Mouse (Mus musculus): Measurements from ENCODE around the gene Fcrlb. TPM values are rescaled to one million over a fixed set of nuclear protein-coding genes. Genes with fewer than 3 reads are reported as not detected.

Gene Fcrlb
- polyA plus RNA-seq, 1 experiment, result not detected

DNA sequence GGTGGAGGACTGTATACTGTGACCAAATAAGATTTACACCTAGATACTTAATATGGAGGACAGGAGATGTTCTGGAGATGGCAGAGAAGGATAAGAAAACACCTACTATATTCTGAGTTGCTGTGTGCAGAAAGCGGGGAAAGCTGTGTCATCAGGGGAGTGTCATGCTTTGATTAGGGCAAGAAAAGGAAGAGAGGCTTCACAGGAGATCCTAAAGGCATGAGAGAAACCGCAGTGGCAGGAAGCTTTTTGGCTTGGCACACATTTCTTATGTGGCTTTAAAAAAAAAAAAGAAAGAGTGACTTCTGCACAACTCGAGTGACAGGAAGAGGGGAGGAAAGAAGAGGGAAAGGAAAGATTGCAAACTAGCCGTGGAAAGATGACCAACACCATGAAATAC, 49.7 kb downstream of the Fcrlb start:
- TF ChIP-seq GATA1 (IDR thresholded peaks at IDR 0.05; ENCODE audit: low read length), result no peak

DNA sequence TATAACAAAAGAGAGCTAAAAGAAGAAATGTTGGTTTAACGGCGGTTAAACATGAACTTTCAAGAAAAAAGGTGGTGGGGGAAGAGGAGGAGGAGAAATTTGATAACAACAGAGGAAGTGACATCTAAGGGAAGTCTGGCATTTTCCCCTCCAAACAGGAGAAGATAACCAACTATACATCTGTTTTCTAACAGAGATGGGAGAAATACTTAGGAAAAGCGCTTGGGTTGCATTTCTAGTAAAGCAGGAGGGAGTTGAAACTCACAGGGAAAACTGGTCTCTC, 50.4 kb downstream of the Fcrlb start:
- no peak for TF ChIP-seq GATA1 (IDR thresholded peaks at IDR 0.05; ENCODE audit: low read length)

DNA sequence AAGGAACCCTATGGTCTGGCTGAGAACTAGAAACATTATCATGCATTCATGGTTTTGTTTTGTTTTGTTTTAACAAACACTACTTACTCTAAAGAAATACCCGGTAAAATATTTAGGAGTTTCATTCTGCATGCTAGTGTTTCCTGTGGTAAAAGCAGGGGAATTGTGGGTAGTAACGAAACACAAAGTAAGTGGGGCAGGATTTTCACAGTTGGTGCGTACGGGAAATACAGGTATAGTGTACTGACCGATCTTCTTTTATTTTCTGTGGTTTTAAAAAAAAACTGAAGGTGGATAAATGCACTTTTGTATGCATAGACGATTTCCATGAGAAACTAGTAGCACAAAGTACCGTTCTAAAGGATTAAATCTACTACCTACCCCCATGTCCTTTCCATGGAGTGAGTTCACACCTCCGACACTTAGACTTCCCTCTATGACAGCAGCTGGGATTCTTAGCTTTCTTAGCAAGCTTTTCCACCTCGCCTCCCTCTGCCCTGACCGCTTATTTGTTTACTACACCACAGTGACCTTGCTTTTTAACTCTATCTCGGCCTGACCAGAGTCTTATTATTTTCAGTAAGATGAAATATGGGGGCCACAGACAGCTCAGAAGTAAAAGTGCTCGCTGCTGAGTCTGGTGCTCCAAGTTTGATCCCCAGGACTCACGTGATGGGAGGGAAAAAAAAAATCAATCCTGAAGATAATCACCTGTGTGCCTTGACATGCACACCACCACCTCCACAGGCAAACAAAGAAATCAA, 50.9 kb downstream of the Fcrlb start:
- TF ChIP-seq GATA1 (IDR thresholded peaks at IDR 0.05; ENCODE audit: low read length), result no peak

DNA sequence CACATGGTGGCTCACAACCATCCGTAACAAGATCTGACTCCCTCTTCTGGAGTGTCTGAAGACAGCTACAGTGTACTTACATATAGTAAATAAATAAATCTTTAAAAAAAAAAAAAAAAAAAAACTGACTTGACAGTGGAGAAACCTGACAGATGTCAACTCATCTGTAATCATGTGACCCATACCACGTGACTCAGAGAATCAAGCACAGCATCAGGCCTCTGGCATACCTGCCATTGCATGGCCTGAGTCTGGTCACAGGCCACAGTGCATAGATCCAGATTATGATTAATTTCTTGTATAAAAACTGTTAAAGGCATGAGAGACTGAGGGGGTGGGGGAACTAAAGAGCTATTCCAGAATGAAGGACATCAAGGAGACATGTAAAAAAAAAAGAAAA, 53.9 kb downstream of the Fcrlb start:
- no peak for TF ChIP-seq GATA1 (IDR thresholded peaks at IDR 0.05; ENCODE audit: low read length)

DNA sequence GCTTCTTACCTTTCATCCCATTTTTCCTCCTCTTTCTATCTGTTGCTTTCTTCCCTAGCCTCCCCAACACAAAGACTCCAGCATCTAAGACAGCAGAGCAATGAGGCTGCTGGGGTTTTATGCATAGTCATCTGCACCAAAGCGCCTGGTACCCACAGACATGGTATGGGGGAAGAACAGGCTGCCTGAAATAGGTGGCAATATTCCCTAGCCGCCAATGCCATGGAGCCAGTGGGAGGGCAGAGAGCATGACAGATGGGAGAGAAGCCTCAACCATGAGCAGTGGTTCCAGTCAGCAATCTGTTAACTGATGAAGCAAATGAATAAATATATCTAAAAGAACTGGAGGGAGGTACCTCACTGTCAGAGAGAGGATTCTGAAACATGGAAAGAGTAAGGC, 55.4 kb downstream of the Fcrlb start:
- TF ChIP-seq GATA1 (IDR thresholded peaks at IDR 0.05; ENCODE audit: low read length), result no peak

Other genes starting within 250 kb of the Fcrlb start
- 1.3 and 1.8 TPM in 2 replicates for gene Atf6, start 45.2 kb downstream of the Fcrlb start, polyA plus RNA-seq (2012)
- gene Gm26620, start 27.9 kb downstream of the Fcrlb start, polyA plus RNA-seq (2012), result 0.55 and 0.57 TPM in 2 replicates
- gene Dusp12, start 27.4 kb downstream of the Fcrlb start, polyA plus RNA-seq (2012), result 15.6 and 19.0 TPM in 2 replicates
- gene Fcrla, start 14.6 kb upstream of the Fcrlb start, polyA plus RNA-seq (2012), result 0.22 TPM in 1 of 2 replicates, not detected in the other
- gene Fcgr2b, start 63.6 kb upstream of the Fcrlb start, polyA plus RNA-seq (2012), result 0.08 TPM in 1 of 2 replicates, not detected in the other
- not detected in 2 replicates for gene Fcgr4, start 106.0 kb upstream of the Fcrlb start, polyA plus RNA-seq (2012)
- 0.04 and 0.13 TPM in 2 replicates for gene Fcgr3, start 152.0 kb upstream of the Fcrlb start, polyA plus RNA-seq (2012)
- gene Cfap126, start 201.0 kb upstream of the Fcrlb start, polyA plus RNA-seq (2012), result 0.67 and 1.5 TPM in 2 replicates
- 51.9 and 128 TPM in 2 replicates for gene Sdhc, start 237.7 kb upstream of the Fcrlb start, polyA plus RNA-seq (2012)
- gene Mpz, start 237.8 kb upstream of the Fcrlb start, polyA plus RNA-seq (2012), result 0.14 TPM in 1 of 2 replicates, not detected in the other

Measured in G1E-ER4 (cell line).